Mouse (Mus musculus): ENCODE results near the gene Fstl4. TPM values are rescaled to one million over a fixed set of nuclear protein-coding genes. Genes with fewer than 3 reads are reported as not detected.

The Fstl4 gene
- polyA plus RNA-seq, 1 experiment from 2014 or later, result not detected

- peaks cover 44% of the 10 kb centered on the region for H3K27me3 ChIP-seq
- ChIA-PET POLR2A (no interaction called here), CTCF (no interaction called here)
- DNase-seq (ENCODE audit: low read depth, low spot score) (no peak), ATAC-seq (no peak)
- in situ Hi-C loops (cut with MboI; ENCODE audit: low pct_unique_long_range_greater_than_20kb), result no loop called here
- TF ChIP-seq CTCF (IDR thresholded peaks at IDR 0.05), result no peak
These were observed 327.2 kb downstream of the Fstl4 start for GRCm38 (mm10) chr11:53091596-53091995.

- TF ChIP-seq CTCF (IDR thresholded peaks at IDR 0.05), result no peak
- ChIA-PET CTCF (no interaction called here), POLR2A (no interaction called here)
- no peak for ATAC-seq
- H3K27me3 ChIP-seq, result peaks cover 60% of the 10 kb centered on the region
- DNase-seq (ENCODE audit: low read depth, low spot score), result no peak
- in situ Hi-C loops (cut with MboI; ENCODE audit: low pct_unique_long_range_greater_than_20kb), result no loop called here
These were observed 332.4 kb downstream of the Fstl4 start for GRCm38 (mm10) chr11:53096871-53097270.

- DNase-seq (ENCODE audit: low read depth, low spot score), result no peak
- ATAC-seq, result no peak
- H3K27me3 ChIP-seq, result peaks cover 63% of the 10 kb centered on the region
- ChIA-PET CTCF (no interaction called here), POLR2A (no interaction called here)
- TF ChIP-seq CTCF (IDR thresholded peaks at IDR 0.05), result no peak
- in situ Hi-C loops (cut with MboI; ENCODE audit: low pct_unique_long_range_greater_than_20kb), result no loop called here
These were observed 332.9 kb downstream of the Fstl4 start for GRCm38 (mm10) chr11:53097331-53097730.

- H3K27me3 ChIP-seq, result peaks cover 60% of the 10 kb centered on the region
- ATAC-seq (no peak), DNase-seq (ENCODE audit: low read depth, low spot score) (no peak)
- ChIA-PET CTCF (no interaction called here), POLR2A (no interaction called here)
- in situ Hi-C loops (cut with MboI; ENCODE audit: low pct_unique_long_range_greater_than_20kb), result no loop called here
- no peak for TF ChIP-seq CTCF (IDR thresholded peaks at IDR 0.05)
These were observed 333.4 kb downstream of the Fstl4 start for GRCm38 (mm10) chr11:53097870-53098269.

- POLR2A ChIA-PET, result no interaction called here
- CTCF ChIA-PET, result no interaction called here
- no peak for TF ChIP-seq CTCF (IDR thresholded peaks at IDR 0.05)
- DNase-seq (ENCODE audit: low read depth, low spot score) (no peak), ATAC-seq (no peak)
- in situ Hi-C loops (cut with MboI; ENCODE audit: low pct_unique_long_range_greater_than_20kb), result no loop called here
- peaks cover 64% of the 10 kb centered on the region for H3K27me3 ChIP-seq
These were observed 334.4 kb downstream of the Fstl4 start for GRCm38 (mm10) chr11:53098780-53099198.

- ChIA-PET CTCF (no interaction called here), POLR2A (no interaction called here)
- ATAC-seq (no peak), DNase-seq (ENCODE audit: low read depth, low spot score) (no peak)
- in situ Hi-C loops (cut with MboI; ENCODE audit: low pct_unique_long_range_greater_than_20kb), result no loop called here
- no peak for TF ChIP-seq CTCF (IDR thresholded peaks at IDR 0.05)
- peaks cover 63% of the 10 kb centered on the region for H3K27me3 ChIP-seq
These were observed 334.9 kb downstream of the Fstl4 start for GRCm38 (mm10) chr11:53099322-53099721.

- DNase-seq (ENCODE audit: low read depth, low spot score) (no peak), ATAC-seq (no peak)
- TF ChIP-seq CTCF (IDR thresholded peaks at IDR 0.05), result no peak
- in situ Hi-C loops (cut with MboI; ENCODE audit: low pct_unique_long_range_greater_than_20kb), result no loop called here
- ChIA-PET POLR2A (no interaction called here), CTCF (no interaction called here)
- H3K27me3 ChIP-seq, result peaks cover 55% of the 10 kb centered on the region
These were observed 337.3 kb downstream of the Fstl4 start for GRCm38 (mm10) chr11:53101732-53102131.

GRCm38 (mm10) chr11:53103601-53104325 is 339.3 kb downstream of the Fstl4 start:
- H3K27me3 ChIP-seq, result peaks cover 48% of the 10 kb centered on the region
- no peak for TF ChIP-seq CTCF (IDR thresholded peaks at IDR 0.05)
- in situ Hi-C loops (cut with MboI; ENCODE audit: low pct_unique_long_range_greater_than_20kb), result no loop called here
- ChIA-PET POLR2A (no interaction called here), CTCF (no interaction called here)
- no peak for ATAC-seq
- DNase-seq (ENCODE audit: low read depth, low spot score), result no peak

- POLR2A ChIA-PET, result no interaction called here
- DNase-seq (ENCODE audit: low read depth, low spot score) (no peak), ATAC-seq (no peak)
- in situ Hi-C loops (cut with MboI; ENCODE audit: low pct_unique_long_range_greater_than_20kb), result no loop called here
- no peak for TF ChIP-seq CTCF (IDR thresholded peaks at IDR 0.05)
- H3K27me3 ChIP-seq, result peaks cover 39% of the 10 kb centered on the region
- CTCF ChIA-PET, result no interaction called here
These were observed 343.3 kb downstream of the Fstl4 start for GRCm38 (mm10) chr11:53107706-53108105.

- no peak for ATAC-seq
- no peak for DNase-seq (ENCODE audit: low read depth, low spot score)
- in situ Hi-C loops (cut with MboI; ENCODE audit: low pct_unique_long_range_greater_than_20kb), result no loop called here
- H3K27me3 ChIP-seq, result peaks cover 34% of the 10 kb centered on the region
- ChIA-PET CTCF (no interaction called here), POLR2A (no interaction called here)
- TF ChIP-seq CTCF (IDR thresholded peaks at IDR 0.05), result no peak
These were observed 344.4 kb downstream of the Fstl4 start for GRCm38 (mm10) chr11:53108798-53109197.

- ATAC-seq (no peak), DNase-seq (ENCODE audit: low read depth, low spot score) (no peak)
- ChIA-PET POLR2A (no interaction called here), CTCF (no interaction called here)
- in situ Hi-C loops (cut with MboI; ENCODE audit: low pct_unique_long_range_greater_than_20kb), result no loop called here
- TF ChIP-seq CTCF (IDR thresholded peaks at IDR 0.05), result no peak
- peaks cover 42% of the 10 kb centered on the region for H3K27me3 ChIP-seq
These were observed 345.4 kb downstream of the Fstl4 start for GRCm38 (mm10) chr11:53109701-53110467.
